Mouse (Mus musculus) myocyte (in vitro differentiated cells): ENCODE data around the gene Prss12.

Experiments
- CEBPB ChIP-seq: IDR thresholded peaks from 2 replicates; pipeline ENCODE4 v1.6.1; 2011; ENCODE audit warnings: mild to moderate bottlenecking, moderate library complexity; ENCODE audit not compliant: poor library complexity, insufficient read depth, severe bottlenecking
- E2F4 ChIP-seq: IDR thresholded peaks from one replicate; pipeline ENCODE4 v1.6.1; 2011; ENCODE audit warnings: mild to moderate bottlenecking, control low read depth, moderate library complexity; ENCODE audit not compliant: insufficient read depth
- MAX ChIP-seq: IDR thresholded peaks from one replicate; pipeline ENCODE4 v1.6.1; 2011; ENCODE audit warnings: low read depth, mild to moderate bottlenecking, control low read depth
- MYOD1 ChIP-seq, 3 experiments: IDR thresholded peaks; one replicate each; pipeline ENCODE4 v1.6.1; 2011; ENCODE audit warnings: control low read depth in 2 of 3, low read depth in 2 of 3, mild to moderate bottlenecking in 2 of 3, moderate library complexity in 1 of 3; ENCODE audit not compliant: insufficient read length in 2 of 3, control insufficient read depth in 1 of 3
- MYOG ChIP-seq, 3 experiments: IDR thresholded peaks; one replicate each; pipeline ENCODE4 v1.6.1; 2011; ENCODE audit warnings: control low read depth in 2 of 3, low read depth in 2 of 3, mild to moderate bottlenecking in 2 of 3; ENCODE audit not compliant: insufficient read length in 2 of 3, control insufficient read depth in 1 of 3, insufficient read depth in 1 of 3
- POLR2A ChIP-seq: IDR thresholded peaks from one replicate; pipeline ENCODE4 v1.6.1; 2011; ENCODE audit warnings: low read depth, mild to moderate bottlenecking, control low read depth, moderate library complexity; ENCODE audit not compliant: insufficient read length
- POLR2AphosphoS2 ChIP-seq: IDR thresholded peaks from one replicate; pipeline ENCODE4 v1.6.1; 2011; ENCODE audit warnings: low read depth, control low read depth; ENCODE audit not compliant: insufficient read length
- REST ChIP-seq: IDR thresholded peaks from one replicate; pipeline ENCODE4 v1.6.1; 2011; ENCODE audit warnings: mild to moderate bottlenecking, control low read depth, moderate library complexity; ENCODE audit not compliant: insufficient read depth, insufficient read length
- SRF ChIP-seq: IDR thresholded peaks from one replicate; pipeline ENCODE4 v1.6.1; 2011; ENCODE audit warnings: low read depth; ENCODE audit not compliant: control insufficient read depth, insufficient read length
- TCF12 ChIP-seq: IDR thresholded peaks from one replicate; pipeline ENCODE4 v1.6.1; 2011; ENCODE audit warnings: mild to moderate bottlenecking, control low read depth; ENCODE audit not compliant: poor library complexity, insufficient read depth, severe bottlenecking
- USF1 ChIP-seq: IDR thresholded peaks from one replicate; pipeline ENCODE4 v1.6.1; 2011; ENCODE audit warnings: low read depth, mild to moderate bottlenecking, control low read depth, moderate library complexity

- TF ChIP-seq POLR2A (no peak), MAX (no peak), MYOG (IDR thresholded peaks at IDR 0.05; ENCODE audit: control insufficient read depth in 1 of 3, insufficient read depth in 1 of 3, insufficient read length in 2 of 3, low read depth in 2 of 3) (no peak), POLR2AphosphoS2 (no peak), USF1 (no peak), TCF12 (no peak), SRF (no peak), MYOD1 (IDR thresholded peaks at IDR 0.05; ENCODE audit: control insufficient read depth in 1 of 3, insufficient read length in 2 of 3, low read depth in 2 of 3) (no peak), E2F4 (no peak), REST (no peak), CEBPB (no peak)
Observed at GRCm38 (mm10) chr3:123444466-123444865, 2.2 kb upstream of the Prss12 start.
